Mouse (Mus musculus) CH12.LX (cell line): ENCODE data around the gene Abcd1.

Source experiments
- CTCF ChIP-seq, 2 experiments: IDR thresholded peaks in 1 of 2; conservative IDR thresholded peaks in 1 of 2; 2 replicates each; pipeline ENCODE4 v1.5.1; 2011 to 2012; ENCODE audit warnings: low read depth in 2 of 2, low read length in 2 of 2, improper control_type of control experiment in 1 of 2, inconsistent platforms in 1 of 2, mild to moderate bottlenecking in 1 of 2, moderate library complexity in 1 of 2
- MXI1 ChIP-seq: IDR thresholded peaks from 2 replicates; pipeline ENCODE4 v1.6.1; 2011; ENCODE audit warnings: mild to moderate bottlenecking, low read depth, low read length, improper control_type of control experiment
- TBP ChIP-seq: conservative IDR thresholded peaks from 2 replicates; pipeline ENCODE4 v1.6.1; 2011; ENCODE audit warnings: low read depth, low read length, improper control_type of control experiment
- UBTF ChIP-seq: IDR thresholded peaks from 2 replicates; pipeline ENCODE4 v1.6.1; 2012; ENCODE audit warnings: low read depth, mild to moderate bottlenecking, inconsistent platforms, low read length, improper control_type of control experiment, moderate library complexity

- TF ChIP-seq CTCF (conservative IDR thresholded peaks at IDR 0.05 in 1 of 2, IDR thresholded peaks at IDR 0.05 in 1 of 2; ENCODE audit: low read depth in 2 of 2, low read length in 2 of 2), result no peak
- no peak for TF ChIP-seq UBTF
- TF ChIP-seq MXI1, result no peak
- TF ChIP-seq TBP, result no peak
Measured at GRCm38 (mm10) chrX:73758611-73759290, 42.4 kb downstream of the Abcd1 start.
